Mouse (Mus musculus) thymus, postnatal 0 days (tissue): ENCODE data around the gene Sema3g. TPM values are rescaled to one million over a fixed set of nuclear protein-coding genes. Genes with fewer than 3 reads are reported as not detected.

ENCODE experiments used
- DNase-seq: peaks from one replicate; pipeline ENCODE4 v3.0.0-alpha.2; 2015; ENCODE audit warnings: low spot score
- polyA plus RNA-seq: library from polyadenylated mRNA; unstranded; fragments of >200 nt; fragmentation: Nextera tagmentation; extraction: Ambion mirVana; gene quantifications from 2 replicates; pipeline ENCODE4 v1.2.1, GENCODE M21; 2015

Sema3g gene
- polyA plus RNA-seq = 0.27 and 0.30 TPM in 2 replicates

GRCm38 (mm10) chr14:31217666-31218065 is at the start of gene Sema3g:
TSS of gene Sema3g (plus strand) at chr14:31217860.
- no peak for DNase-seq

- DNase-seq = no peak
Observed at GRCm38 (mm10) chr14:31168425-31168824, 49.2 kb upstream of the Sema3g start, which contains the start of gene Stab1. TSS of gene Stab1 (minus strand) at chr14:31168641.

GRCm38 (mm10) chr14:31169508-31169907 is 48.2 kb upstream of the Sema3g start:
- DNase-seq = no peak

- DNase-seq = no peak
Observed at GRCm38 (mm10) chr14:31170963-31171362, 46.7 kb upstream of the Sema3g start.

- no peak for DNase-seq
Observed at GRCm38 (mm10) chr14:31171386-31171785, 46.3 kb upstream of the Sema3g start.

- DNase-seq = no peak
Observed at GRCm38 (mm10) chr14:31171821-31172220, 45.8 kb upstream of the Sema3g start.

GRCm38 (mm10) chr14:31172781-31173455 is 44.7 kb upstream of the Sema3g start:
- DNase-seq = no peak

- DNase-seq = no peak
Observed at GRCm38 (mm10) chr14:31173537-31173936, 44.1 kb upstream of the Sema3g start.

- DNase-seq = no peak
Observed at GRCm38 (mm10) chr14:31177287-31177686, 40.4 kb upstream of the Sema3g start.

GRCm38 (mm10) chr14:31177715-31178114 is 39.9 kb upstream of the Sema3g start:
- no peak for DNase-seq

- no peak for DNase-seq
Observed at GRCm38 (mm10) chr14:31179677-31180365, 37.8 kb upstream of the Sema3g start.

- no peak for DNase-seq
Observed at GRCm38 (mm10) chr14:31181512-31181911, 36.1 kb upstream of the Sema3g start.

- no peak for DNase-seq
Observed at GRCm38 (mm10) chr14:31182786-31183290, 34.8 kb upstream of the Sema3g start.

- no peak for DNase-seq
Observed at GRCm38 (mm10) chr14:31183541-31183940, 34.1 kb upstream of the Sema3g start.

GRCm38 (mm10) chr14:31184195-31184594 is 33.5 kb upstream of the Sema3g start:
- no peak for DNase-seq

- no peak for DNase-seq
Observed at GRCm38 (mm10) chr14:31186656-31187055, 31.0 kb upstream of the Sema3g start.

GRCm38 (mm10) chr14:31188771-31189181 is 28.9 kb upstream of the Sema3g start:
- DNase-seq = no peak

GRCm38 (mm10) chr14:31189348-31189747 is 28.3 kb upstream of the Sema3g start:
- DNase-seq = no peak

GRCm38 (mm10) chr14:31191936-31192335 is 25.7 kb upstream of the Sema3g start:
- DNase-seq = no peak

GRCm38 (mm10) chr14:31193791-31194190 is 23.9 kb upstream of the Sema3g start:
- DNase-seq = no peak

GRCm38 (mm10) chr14:31194441-31194840 is 23.2 kb upstream of the Sema3g start:
- DNase-seq = peak; percentile 27

- DNase-seq = peak; percentile 31
Observed at GRCm38 (mm10) chr14:31194891-31195513, 22.7 kb upstream of the Sema3g start.
